Mouse (Mus musculus): ENCODE results near the gene Fgf4. TPM values are rescaled to one million over a fixed set of nuclear protein-coding genes. Genes with fewer than 3 reads are reported as not detected.
"Not testable (repeated sequence)": the region's sequence is repeated elsewhere in the genome, so short reads cannot be mapped to it uniquely, and the experiment has no call there.

The Fgf4 gene
- polyA plus RNA-seq, 1 experiment from 2014 or later, result not detected

DNA sequence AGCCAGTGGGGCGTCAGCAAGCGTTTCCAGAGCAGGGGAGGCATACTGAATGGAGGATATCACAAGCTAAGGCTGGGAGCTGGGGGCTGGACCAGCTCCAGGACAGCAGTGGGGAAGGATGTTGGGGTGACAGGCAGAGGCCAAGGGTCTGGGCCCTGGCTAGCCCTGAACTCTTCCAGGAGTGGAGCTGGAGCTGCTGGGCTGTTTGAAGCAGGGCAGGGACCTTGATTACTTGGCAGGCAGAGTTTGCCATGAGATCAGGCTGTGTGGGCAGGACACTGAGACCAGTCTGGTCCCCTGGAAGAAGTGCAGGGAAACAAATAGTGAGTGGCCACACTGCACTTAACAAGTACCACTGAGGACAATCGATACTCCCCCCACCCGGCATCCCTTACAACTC lies 27.1 kb downstream of the Fgf4 start:
- no peaks in the 10 kb centered on the region for H3K9me3 ChIP-seq (replicated peaks; ENCODE audit: control insufficient read depth, low read length)
- H3K4me2 ChIP-seq, result no peak overlapping the region
- peaks cover 8% of the 10 kb centered on the region; the same call in 1 of the 2 replicates for H3K4me1 ChIP-seq (ENCODE audit: control insufficient read depth, insufficient read depth, low read length)
- H3K36me3 ChIP-seq (ENCODE audit: control insufficient read depth, insufficient read depth, low read length), result no peaks in the 10 kb centered on the region
- H3K4me3 ChIP-seq (ENCODE audit: low read depth, low read length), result no peak overlapping the region
- no peak for ATAC-seq (replicated peaks; ENCODE audit: insufficient number of reproducible peaks, low FRiP score, low TSS enrichment)
- WGBS (ENCODE audit: insufficient replicate concordance), result 67% methylated on average over 4 of the region's 4 CpGs
- no peak overlapping the region for H3K27ac ChIP-seq (ENCODE audit: low read depth, low read length)
- peaks cover 11% of the 10 kb centered on the region for H3K27me3 ChIP-seq (ENCODE audit: control insufficient read depth, insufficient read depth, low read length)
- H3K9ac ChIP-seq (ENCODE audit: low read depth, low read length), result no peak overlapping the region

DNA sequence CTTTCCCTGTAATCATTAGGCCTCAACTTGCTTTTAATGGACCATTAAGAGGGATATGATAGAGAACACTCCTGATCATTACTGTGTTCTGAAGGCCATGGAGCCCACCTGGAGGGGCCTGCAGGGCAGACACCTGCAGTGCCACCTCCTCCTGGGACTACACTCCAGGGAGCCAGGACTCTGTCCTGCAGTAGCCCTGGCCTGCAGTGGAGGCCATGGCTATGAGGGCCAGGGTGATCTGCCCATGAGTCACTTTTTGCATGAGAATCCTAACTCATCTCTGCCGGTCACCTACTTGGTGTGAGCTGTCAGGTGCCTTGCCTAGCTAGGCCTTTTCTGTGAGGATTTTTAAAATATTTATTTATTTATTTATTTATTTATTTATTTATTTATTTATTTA lies 31.2 kb downstream of the Fgf4 start:
- H3K27me3 ChIP-seq (ENCODE audit: control insufficient read depth, insufficient read depth, low read length), result peaks cover 11% of the 10 kb centered on the region
- no peak overlapping the region for H3K4me3 ChIP-seq (ENCODE audit: low read depth, low read length)
- no peak for ATAC-seq (replicated peaks; ENCODE audit: insufficient number of reproducible peaks, low FRiP score, low TSS enrichment)
- no peak overlapping the region for H3K9ac ChIP-seq (ENCODE audit: low read depth, low read length)
- no peaks in the 10 kb centered on the region for H3K9me3 ChIP-seq (replicated peaks; ENCODE audit: control insufficient read depth, low read length)
- no peaks in the 10 kb centered on the region for H3K36me3 ChIP-seq (ENCODE audit: control insufficient read depth, insufficient read depth, low read length)
- H3K4me1 ChIP-seq (ENCODE audit: control insufficient read depth, insufficient read depth, low read length), result peaks cover 11% of the 10 kb centered on the region; the same call in 1 of the 2 replicates
- H3K4me2 ChIP-seq, result no peak overlapping the region
- 91% methylated on average over 1 of the region's 1 CpGs for WGBS (ENCODE audit: insufficient replicate concordance)
- no peak overlapping the region for H3K27ac ChIP-seq (ENCODE audit: low read depth, low read length)

DNA sequence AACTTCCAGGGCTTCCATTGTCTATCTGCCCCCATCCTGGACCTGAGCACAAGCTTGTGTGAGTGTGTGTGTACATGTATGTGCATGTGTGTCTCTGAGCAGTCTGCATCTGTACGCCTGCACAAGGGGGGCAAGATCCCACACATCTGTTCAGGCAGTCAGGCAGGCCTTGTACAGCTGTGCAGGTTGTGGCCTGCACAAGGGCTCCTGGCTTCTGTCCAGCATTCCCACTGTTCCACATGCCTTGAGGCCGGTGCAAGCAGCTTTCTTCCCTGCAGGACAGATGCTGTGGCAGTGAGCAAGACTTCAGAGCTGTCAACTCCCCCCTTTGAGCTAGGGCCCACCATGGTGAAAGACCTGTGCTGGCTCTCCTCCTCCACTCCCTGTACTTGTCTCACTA lies 35.9 kb downstream of the Fgf4 start:
- H3K4me1 ChIP-seq (ENCODE audit: control insufficient read depth, insufficient read depth, low read length), result peaks cover 9% of the 10 kb centered on the region
- no peak overlapping the region for H3K4me3 ChIP-seq (ENCODE audit: low read depth, low read length)
- 33% methylated on average over 2 of the region's 2 CpGs for WGBS (ENCODE audit: insufficient replicate concordance)
- no peaks in the 10 kb centered on the region for H3K36me3 ChIP-seq (ENCODE audit: control insufficient read depth, insufficient read depth, low read length)
- H3K4me2 ChIP-seq, result no peak overlapping the region
- no peak overlapping the region for H3K27ac ChIP-seq (ENCODE audit: low read depth, low read length)
- no peaks in the 10 kb centered on the region; the same call in 1 of the 2 replicates for H3K27me3 ChIP-seq (ENCODE audit: control insufficient read depth, insufficient read depth, low read length)
- no peak for ATAC-seq (replicated peaks; ENCODE audit: insufficient number of reproducible peaks, low FRiP score, low TSS enrichment)
- no peak overlapping the region for H3K9ac ChIP-seq (ENCODE audit: low read depth, low read length)
- H3K9me3 ChIP-seq (replicated peaks; ENCODE audit: control insufficient read depth, low read length), result no peaks in the 10 kb centered on the region

DNA sequence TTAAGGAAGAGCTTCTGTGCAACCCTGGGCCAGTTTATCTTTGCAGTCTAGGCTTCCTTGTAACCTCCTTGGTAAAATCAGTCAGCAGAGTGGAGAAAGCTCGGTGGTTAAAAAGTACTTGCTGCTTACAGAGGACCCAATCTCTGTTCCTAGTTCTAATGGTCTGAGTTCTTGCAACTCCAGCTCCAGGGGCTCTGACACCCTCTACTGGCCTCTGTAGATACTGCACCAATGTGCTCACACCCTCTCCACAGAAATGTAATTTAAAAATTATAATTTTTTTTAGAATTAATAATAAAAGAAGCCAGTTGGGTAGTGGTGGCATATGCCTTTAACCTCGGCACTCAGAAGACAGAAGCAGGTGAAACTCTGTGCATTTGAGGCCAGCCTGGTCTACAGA lies 40.5 kb downstream of the Fgf4 start:
- Histone ChIP-seq H3K4me2 (no peak overlapping the region), H3K27me3 (ENCODE audit: control insufficient read depth, insufficient read depth, low read length) (peaks cover 13% of the 10 kb centered on the region), H3K4me1 (ENCODE audit: control insufficient read depth, insufficient read depth, low read length) (peaks cover 9% of the 10 kb centered on the region), H3K27ac (ENCODE audit: low read depth, low read length) (no peak overlapping the region), H3K9me3 (replicated peaks; ENCODE audit: control insufficient read depth, low read length) (no peaks in the 10 kb centered on the region), H3K36me3 (ENCODE audit: control insufficient read depth, insufficient read depth, low read length) (no peaks in the 10 kb centered on the region), H3K9ac (ENCODE audit: low read depth, low read length) (no peak overlapping the region), H3K4me3 (ENCODE audit: low read depth, low read length) (no peak overlapping the region)
- 70% methylated on average over 2 of the region's 2 CpGs for WGBS (ENCODE audit: insufficient replicate concordance)
- no peak for ATAC-seq (replicated peaks; ENCODE audit: insufficient number of reproducible peaks, low FRiP score, low TSS enrichment)

DNA sequence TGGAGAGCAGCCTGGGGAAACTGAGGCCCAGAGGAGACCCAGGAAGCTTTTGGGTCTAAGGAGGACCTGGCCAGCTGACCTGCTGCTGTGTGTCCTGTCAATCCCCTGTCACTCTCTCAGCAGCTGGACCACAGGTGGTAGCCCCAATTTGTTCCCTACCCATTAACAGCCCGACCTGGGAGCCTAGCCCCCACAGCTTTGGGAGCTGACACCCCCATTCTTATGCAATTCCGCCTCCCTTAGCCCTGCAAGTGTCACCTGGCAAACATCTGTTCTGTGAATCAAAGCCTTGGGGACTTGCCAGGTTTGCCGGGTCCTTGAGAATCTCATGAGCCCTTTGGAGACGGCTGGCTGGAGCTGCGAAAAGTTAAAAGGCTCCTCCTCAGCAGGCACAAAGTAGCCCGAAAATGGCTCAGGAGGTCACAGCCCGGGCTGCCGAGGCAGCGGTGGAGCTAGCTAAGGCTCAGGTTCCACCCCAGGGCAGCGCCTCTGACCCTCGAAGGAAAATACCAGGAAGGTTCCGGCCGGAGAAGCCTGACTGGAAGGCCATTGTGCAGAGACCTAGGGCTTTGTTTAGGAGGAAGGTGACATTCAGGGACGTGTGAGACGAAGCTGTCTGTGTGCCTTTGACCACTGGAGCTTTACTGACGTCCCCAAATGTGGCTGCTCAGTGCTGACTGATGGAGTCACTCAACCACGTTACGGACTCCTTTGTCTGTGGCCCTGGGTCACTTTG lies 41.6 kb downstream of the Fgf4 start:
- Histone ChIP-seq H3K9ac (ENCODE audit: low read depth, low read length) (no peak overlapping the region), H3K9me3 (replicated peaks; ENCODE audit: control insufficient read depth, low read length) (no peaks in the 10 kb centered on the region), H3K27me3 (ENCODE audit: control insufficient read depth, insufficient read depth, low read length) (peaks cover 14% of the 10 kb centered on the region), H3K27ac (ENCODE audit: low read depth, low read length) (no peak overlapping the region), H3K4me3 (ENCODE audit: low read depth, low read length) (no peak overlapping the region), H3K4me1 (ENCODE audit: control insufficient read depth, insufficient read depth, low read length) (peaks cover 6% of the 10 kb centered on the region; the same call in 1 of the 2 replicates), H3K4me2 (no peak overlapping the region), H3K36me3 (ENCODE audit: control insufficient read depth, insufficient read depth, low read length) (no peaks in the 10 kb centered on the region)
- 4% methylated on average over 18 of the region's 18 CpGs for WGBS (ENCODE audit: insufficient replicate concordance)
- no peak for ATAC-seq (replicated peaks; ENCODE audit: insufficient number of reproducible peaks, low FRiP score, low TSS enrichment)

DNA sequence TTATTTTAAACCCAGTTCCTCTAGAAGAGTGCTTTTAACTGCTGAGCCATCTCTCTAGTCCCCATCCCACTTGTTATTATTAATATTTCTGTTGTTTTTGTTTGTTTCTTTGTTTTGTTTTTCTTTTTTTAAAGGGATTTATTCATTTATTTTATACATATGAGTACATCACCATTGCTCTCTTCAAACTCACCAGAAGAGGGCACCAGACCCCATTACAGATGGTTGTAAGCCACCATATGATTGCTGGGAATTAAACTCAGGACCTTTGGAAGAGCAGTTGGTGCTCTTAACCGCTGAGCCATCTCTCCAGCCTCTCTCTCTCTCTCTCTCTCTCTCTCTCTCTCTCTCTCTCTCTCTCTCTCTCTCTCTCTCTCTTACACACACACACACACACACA lies 43.5 kb downstream of the Fgf4 start:
- H3K27ac ChIP-seq (ENCODE audit: low read depth, low read length); H3K9me3 ChIP-seq (replicated peaks; ENCODE audit: control insufficient read depth, low read length); H3K4me3 ChIP-seq (ENCODE audit: low read depth, low read length); H3K9ac ChIP-seq (ENCODE audit: low read depth, low read length); H3K4me2 ChIP-seq; H3K4me1 ChIP-seq (ENCODE audit: control insufficient read depth, insufficient read depth, low read length); H3K36me3 ChIP-seq (ENCODE audit: control insufficient read depth, insufficient read depth, low read length); ATAC-seq (replicated peaks; ENCODE audit: insufficient number of reproducible peaks, low FRiP score, low TSS enrichment): not testable (repeated sequence)
- 100% methylated on average over 1 of the region's 1 CpGs for WGBS (ENCODE audit: insufficient replicate concordance)
- H3K27me3 ChIP-seq (ENCODE audit: control insufficient read depth, insufficient read depth, low read length), result peaks cover 31% of the 10 kb centered on the region

DNA sequence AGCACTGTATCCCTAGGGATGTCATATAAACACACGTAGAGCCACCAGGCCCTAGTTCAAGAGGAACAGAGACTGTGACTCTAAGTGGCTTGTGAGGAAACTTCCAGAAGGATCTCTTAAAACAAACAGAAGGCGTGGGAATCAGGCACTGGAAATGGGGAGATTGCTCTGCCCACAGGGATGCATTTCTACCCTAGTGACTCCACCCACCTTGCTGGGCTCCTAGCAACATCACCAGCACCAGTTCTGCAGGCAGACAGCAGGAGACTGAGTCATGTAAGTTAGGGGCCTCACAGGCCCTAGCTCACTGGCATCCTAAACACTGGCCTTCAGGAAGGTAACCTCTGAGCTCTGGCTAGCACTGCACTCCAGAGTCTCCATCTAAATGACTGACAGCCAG lies 44.7 kb downstream of the Fgf4 start:
- WGBS (ENCODE audit: insufficient replicate concordance), result 75% methylated on average over 2 of the region's 2 CpGs
- ATAC-seq (replicated peaks; ENCODE audit: insufficient number of reproducible peaks, low FRiP score, low TSS enrichment), result no peak

DNA sequence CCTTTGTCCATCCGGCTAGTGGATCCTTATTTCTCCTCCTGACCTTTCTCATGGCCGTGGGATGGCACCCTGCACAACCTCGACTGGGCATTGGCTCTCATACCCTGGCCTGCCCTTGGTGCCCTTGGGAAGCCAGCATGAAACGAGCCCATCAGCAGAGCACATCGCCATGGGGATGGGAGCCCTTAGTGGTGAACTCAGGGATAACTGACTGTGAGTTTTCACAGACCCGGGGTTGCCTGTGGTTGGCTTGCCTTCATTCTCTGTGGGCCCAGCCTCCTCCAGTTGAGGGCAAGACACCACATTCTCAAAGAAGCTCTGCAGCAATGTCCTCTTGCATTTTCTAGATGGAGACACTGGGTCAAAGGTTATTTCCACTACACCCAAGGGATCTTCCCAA lies 45.2 kb downstream of the Fgf4 start:
- no peaks in the 10 kb centered on the region for H3K9me3 ChIP-seq (replicated peaks; ENCODE audit: control insufficient read depth, low read length)
- no peak for ATAC-seq (replicated peaks; ENCODE audit: insufficient number of reproducible peaks, low FRiP score, low TSS enrichment)
- H3K36me3 ChIP-seq (ENCODE audit: control insufficient read depth, insufficient read depth, low read length), result no peaks in the 10 kb centered on the region
- 55% methylated on average over 6 of the region's 6 CpGs for WGBS (ENCODE audit: insufficient replicate concordance)
- no peak overlapping the region for H3K4me3 ChIP-seq (ENCODE audit: low read depth, low read length)
- peaks cover 47% of the 10 kb centered on the region for H3K27me3 ChIP-seq (ENCODE audit: control insufficient read depth, insufficient read depth, low read length)
- no peak overlapping the region for H3K9ac ChIP-seq (ENCODE audit: low read depth, low read length)
- H3K4me1 ChIP-seq (ENCODE audit: control insufficient read depth, insufficient read depth, low read length), result peaks cover 17% of the 10 kb centered on the region
- H3K27ac ChIP-seq (ENCODE audit: low read depth, low read length), result no peak overlapping the region
- no peak overlapping the region for H3K4me2 ChIP-seq

More for the DNA sequence above, 44.7 kb downstream of the Fgf4 start:
- Histone ChIP-seq H3K27ac (ENCODE audit: low read depth, low read length) (no peak overlapping the region), H3K4me2 (no peak overlapping the region), H3K9ac (ENCODE audit: low read depth, low read length) (no peak overlapping the region), H3K4me3 (ENCODE audit: low read depth, low read length) (no peak overlapping the region), H3K4me1 (ENCODE audit: control insufficient read depth, insufficient read depth, low read length) (peaks cover 14% of the 10 kb centered on the region), H3K36me3 (ENCODE audit: control insufficient read depth, insufficient read depth, low read length) (no peaks in the 10 kb centered on the region), H3K27me3 (ENCODE audit: control insufficient read depth, insufficient read depth, low read length) (peaks cover 43% of the 10 kb centered on the region), H3K9me3 (replicated peaks; ENCODE audit: control insufficient read depth, low read length) (no peaks in the 10 kb centered on the region)

DNA sequence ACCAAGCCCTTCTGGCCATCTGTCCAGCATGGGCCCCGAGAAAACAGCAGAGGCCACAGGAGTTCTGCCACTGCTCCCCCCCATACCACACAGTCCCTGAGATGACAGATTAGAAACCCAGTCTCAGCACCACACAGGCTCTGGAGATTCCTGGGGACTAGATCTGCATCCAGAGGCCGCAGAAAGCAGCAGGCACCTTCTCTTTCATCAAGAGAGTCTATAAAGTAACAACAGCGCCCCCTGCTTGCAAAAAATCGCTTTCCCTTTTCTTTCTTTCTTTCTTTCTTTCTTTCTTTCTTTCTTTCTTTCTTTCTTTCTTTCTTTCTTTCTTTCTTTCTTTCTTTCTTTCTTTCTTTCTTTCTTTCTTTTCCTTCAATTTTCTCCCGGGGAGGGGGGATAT lies 47.0 kb downstream of the Fgf4 start:
- Histone ChIP-seq H3K9me3 (replicated peaks; ENCODE audit: control insufficient read depth, low read length) (no peaks in the 10 kb centered on the region), H3K27ac (ENCODE audit: low read depth, low read length) (no peak overlapping the region), H3K27me3 (ENCODE audit: control insufficient read depth, insufficient read depth, low read length) (peaks cover 61% of the 10 kb centered on the region), H3K4me2 (no peak overlapping the region; the same call in 1 of the 2 replicates), H3K4me3 (ENCODE audit: low read depth, low read length) (no peak overlapping the region), H3K4me1 (ENCODE audit: control insufficient read depth, insufficient read depth, low read length) (peaks cover 17% of the 10 kb centered on the region), H3K36me3 (ENCODE audit: control insufficient read depth, insufficient read depth, low read length) (no peaks in the 10 kb centered on the region), H3K9ac (ENCODE audit: low read depth, low read length) (no peak overlapping the region)
- no peak for ATAC-seq (replicated peaks; ENCODE audit: insufficient number of reproducible peaks, low FRiP score, low TSS enrichment)
- 4% methylated on average over 5 of the region's 5 CpGs for WGBS (ENCODE audit: insufficient replicate concordance)
